Mouse (Mus musculus) liver, embryonic 14.5 days (tissue): ENCODE data around the gene Cd209f.
"Not testable (repeated sequence)": the region's sequence is repeated elsewhere in the genome, so short reads cannot be mapped to it uniquely, and the experiment has no call there.

Source experiments
- CTCF ChIP-seq: IDR thresholded peaks from 2 replicates; pipeline ENCODE4 v1.5.1; 2016; ENCODE audit warnings: antibody characterized with exemption, low read depth, control low read depth
- EP300 ChIP-seq: IDR thresholded peaks from 2 replicates; pipeline ENCODE4 v1.6.1; 2016; ENCODE audit warnings: antibody characterized with exemption, low read depth

DNA sequence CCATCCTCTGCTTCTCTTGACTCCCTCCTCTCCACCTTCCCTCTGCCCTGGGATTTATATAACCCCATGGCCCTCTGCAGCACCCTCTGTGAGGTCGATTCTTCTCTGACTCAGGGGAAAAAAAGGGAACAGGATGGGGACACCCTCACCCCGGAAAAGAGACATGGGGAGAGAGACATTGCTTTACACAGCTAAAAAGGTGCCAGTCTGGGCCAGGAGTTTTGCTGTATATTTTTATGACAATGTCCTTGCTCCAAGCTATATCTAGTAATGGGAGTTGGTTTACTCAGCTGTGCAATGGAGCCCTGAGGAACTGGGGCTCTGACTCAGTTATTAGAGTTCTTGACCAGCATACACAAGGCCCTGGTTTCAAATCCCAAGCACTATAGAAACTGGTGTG lies at the start of gene Cd209f:
- TF ChIP-seq EP300, CTCF: not testable (repeated sequence)
